Mouse (Mus musculus) intestine, postnatal 0 days (tissue): ENCODE results near the gene Pole2. TPM values are rescaled to one million over a fixed set of nuclear protein-coding genes. Genes with fewer than 3 reads are reported as not detected.

Source experiments
- ATAC-seq: fragments of 200-750 bp; cut with Nextera tagmentation; 2 replicates; pipeline ENCODE4 v1.8.0; 2017; ENCODE audit warnings: mild to moderate bottlenecking, moderate TSS enrichment, moderate library complexity
- H3K27ac ChIP-seq: fragments of 300-500 bp; sonication (generic); 2 replicates; pipeline ENCODE4 v1.5.1; 2014; ENCODE audit warnings: mild to moderate bottlenecking, low read depth, low read length, moderate library complexity
- H3K27me3 ChIP-seq: fragments of 300-500 bp; sonication (generic); replicated peaks from 2 replicates; pipeline ENCODE4 v1.6.1; 2014; ENCODE audit warnings: low read length, mixed read lengths; ENCODE audit not compliant: control insufficient read depth, insufficient read depth
- H3K36me3 ChIP-seq: fragments of 300-500 bp; sonication (generic); 2 replicates; pipeline ENCODE4 v1.6.1; 2014; ENCODE audit warnings: mild to moderate bottlenecking, moderate library complexity; ENCODE audit not compliant: control insufficient read depth, insufficient read depth
- H3K4me1 ChIP-seq: fragments of 300-500 bp; sonication (generic); replicated peaks from 2 replicates; pipeline ENCODE4 v1.6.1; 2014; ENCODE audit warnings: antibody characterized with exemption, low read length, mixed read lengths; ENCODE audit not compliant: control insufficient read depth, insufficient read depth
- H3K4me2 ChIP-seq: fragments of 300-500 bp; sonication (generic); replicated peaks from 2 replicates; pipeline ENCODE4 v1.6.1; 2014; ENCODE audit warnings: low read depth, mild to moderate bottlenecking, moderate library complexity
- H3K4me3 ChIP-seq: fragments of 300-500 bp; sonication (generic); 2 replicates; pipeline ENCODE4 v1.5.1; 2014; ENCODE audit warnings: low read depth, low read length
- H3K9ac ChIP-seq: fragments of 300-500 bp; sonication (generic); 2 replicates; pipeline ENCODE4 v1.6.1; 2014; ENCODE audit warnings: mild to moderate bottlenecking, low read depth, low read length
- H3K9me3 ChIP-seq: fragments of 300-500 bp; sonication (generic); 2 replicates; pipeline ENCODE4 v1.6.1; 2016; ENCODE audit warnings: mixed run types; ENCODE audit not compliant: control insufficient read depth
- CTCF ChIP-seq: sonication (generic); IDR thresholded peaks from 2 replicates; pipeline ENCODE4 v1.5.1; 2016; ENCODE audit warnings: low read depth, mild to moderate bottlenecking, control low read depth, antibody characterized with exemption, moderate library complexity
- WGBS: fragments of 180-500 bp; shearing (Covaris S2); extraction: QIAGEN DNeasy Blood & Tissue Kit; methylation state at CpG from one replicate; pipeline ENCODE4 v1.1.7; 2014; 5-methylcytosine and 5-hydroxymethylcytosine counted together
- polyA plus RNA-seq: library from polyadenylated mRNA; unstranded; fragments of >200 nt; fragmentation: Nextera tagmentation; extraction: Ambion mirVana; gene quantifications from 2 replicates; pipeline ENCODE4 v1.2.1, GENCODE M21; 2015

The Pole2 gene
- polyA plus RNA-seq, 1 experiment from 2014 or later: 5.4 TPM

GRCm38 (mm10) chr12:69192637-69193036 lies 35.4 kb downstream of the Pole2 start:
- WGBS: 90% methylated on average over 2 of the region's 2 CpGs
- TF ChIP-seq CTCF: no peak
- Histone ChIP-seq H3K9me3 (no peaks in the 10 kb centered on the region), H3K27me3 (no peaks in the 10 kb centered on the region), H3K4me3 (no peak overlapping the region), H3K4me1 (no peaks in the 10 kb centered on the region; the same call in 1 of the 2 replicates), H3K9ac (no peak overlapping the region), H3K4me2 (no peak overlapping the region), H3K36me3 (peaks cover 4% of the 10 kb centered on the region; the same call in 1 of the 2 replicates), H3K27ac (no peak overlapping the region)
- no peak for ATAC-seq

GRCm38 (mm10) chr12:69191396-69191795 lies 36.6 kb downstream of the Pole2 start:
- TF ChIP-seq CTCF: no peak
- H3K4me1 ChIP-seq: no peaks in the 10 kb centered on the region; the same call in 1 of the 2 replicates
- no peak overlapping the region for H3K4me2 ChIP-seq
- no peak overlapping the region for H3K27ac ChIP-seq
- no peaks in the 10 kb centered on the region for H3K9me3 ChIP-seq
- no peaks in the 10 kb centered on the region for H3K27me3 ChIP-seq
- no peak overlapping the region for H3K4me3 ChIP-seq
- no peak for ATAC-seq
- H3K36me3 ChIP-seq: peaks cover 4% of the 10 kb centered on the region; the same call in 1 of the 2 replicates
- 91% methylated on average over 5 of the region's 5 CpGs for WGBS
- no peak overlapping the region for H3K9ac ChIP-seq

- Histone ChIP-seq H3K9me3 (no peaks in the 10 kb centered on the region), H3K27ac (no peak overlapping the region), H3K27me3 (no peaks in the 10 kb centered on the region), H3K36me3 (peaks cover 4% of the 10 kb centered on the region; the same call in 1 of the 2 replicates), H3K4me3 (no peak overlapping the region), H3K4me2 (no peak overlapping the region), H3K9ac (no peak overlapping the region), H3K4me1 (0 out of 2 replicates have a peak, but pooled peaks cover 2% of the 10 kb centered on the region)
- no peak for ATAC-seq
- WGBS: 92% methylated on average over 1 of the region's 1 CpGs
- peak; percentile 55 for TF ChIP-seq CTCF
Measured at GRCm38 (mm10) chr12:69190522-69190921, 37.5 kb downstream of the Pole2 start.

DNA sequence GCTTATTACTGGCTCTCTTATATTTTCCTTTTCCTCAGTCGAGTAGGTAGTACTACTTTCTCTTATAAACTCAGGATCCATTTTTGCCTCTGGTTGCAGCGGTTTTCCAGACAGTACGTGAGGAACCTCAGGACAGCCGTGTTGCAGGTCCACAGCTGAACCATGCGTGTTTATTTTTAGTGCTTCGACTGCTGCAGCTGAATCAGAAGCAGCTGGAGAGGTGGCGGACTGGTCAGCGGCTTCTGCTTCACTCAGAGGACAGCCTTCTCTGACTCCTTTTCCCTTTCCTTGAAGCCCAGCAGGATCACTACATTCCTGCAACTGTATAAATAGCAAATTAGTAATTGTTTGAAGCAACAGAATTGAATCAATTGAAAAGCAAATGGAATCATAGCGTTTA lies 37.9 kb downstream of the Pole2 start:
- Histone ChIP-seq H3K4me3 (no peak overlapping the region), H3K27me3 (no peaks in the 10 kb centered on the region), H3K27ac (no peak overlapping the region), H3K9me3 (no peaks in the 10 kb centered on the region), H3K4me2 (no peak overlapping the region), H3K4me1 (peaks cover 7% of the 10 kb centered on the region; the same call in 1 of the 2 replicates), H3K9ac (no peak overlapping the region), H3K36me3 (peaks cover 4% of the 10 kb centered on the region; the same call in 1 of the 2 replicates)
- ATAC-seq: no peak
- WGBS: 88% methylated on average over 9 of the region's 9 CpGs
- no peak for TF ChIP-seq CTCF

GRCm38 (mm10) chr12:69186811-69187471 lies 41.1 kb downstream of the Pole2 start:
- ATAC-seq: no peak
- Histone ChIP-seq H3K27ac (0 out of 2 replicates have a peak overlapping the region, but pooled peaks have one; percentile 17), H3K27me3 (no peaks in the 10 kb centered on the region), H3K9ac (no peak overlapping the region), H3K36me3 (peaks cover under 1% of the 10 kb centered on the region; the same call in 1 of the 2 replicates), H3K4me1 (peaks cover 8% of the 10 kb centered on the region; the same call in 1 of the 2 replicates), H3K4me2 (peak overlapping the region; percentile 28; the same call in 1 of the 2 replicates), H3K4me3 (no peak overlapping the region), H3K9me3 (no peaks in the 10 kb centered on the region)
- 24% methylated on average over 5 of the region's 5 CpGs for WGBS
- TF ChIP-seq CTCF: no peak

- peak overlapping the region; percentile 77 for H3K9ac ChIP-seq
Measured at GRCm38 (mm10) chr12:69185371-69185770, 42.6 kb downstream of the Pole2 start.

More at GRCm38 (mm10) chr12:69185371-69185770, 42.6 kb downstream of the Pole2 start:
- Histone ChIP-seq H3K4me1 (peaks cover 8% of the 10 kb centered on the region; the same call in 1 of the 2 replicates), H3K9me3 (no peaks in the 10 kb centered on the region), H3K4me2 (peak overlapping the region; percentile 77), H3K27ac (no peak overlapping the region), H3K36me3 (peaks cover 4% of the 10 kb centered on the region; the same call in 1 of the 2 replicates), H3K27me3 (no peaks in the 10 kb centered on the region), H3K4me3 (peak overlapping the region; percentile 84)
- TF ChIP-seq CTCF: no peak
- 44% methylated on average over 7 of the region's 7 CpGs for WGBS
- ATAC-seq: no peak
